Mouse (Mus musculus): ENCODE measurements at regions not wholly inside any gene's neighbourhood (a gene's known extent, or its start where the extent isn't known, plus 50 kb on each side); places are given as distances from the start of the nearest gene placed in this dataset.

GRCm38 (mm10) chr17:70942478-70942877 lies 60.0 kb upstream of the Myom1 start:
- DNase-seq: no peak

- DNase-seq: no peak
Observed at GRCm38 (mm10) chr17:70934258-70934657, 68.2 kb upstream of the Myom1 start.

- no peak for DNase-seq
Observed at GRCm38 (mm10) chr17:70933122-70934050, 69.0 kb upstream of the Myom1 start.

- no peak for DNase-seq
Observed at GRCm38 (mm10) chr17:70932565-70932964, 69.9 kb upstream of the Myom1 start.

- DNase-seq: no peak
Observed at GRCm38 (mm10) chr17:70930600-70930999, 71.8 kb upstream of the Myom1 start.

GRCm38 (mm10) chr17:70929582-70929981 lies 72.9 kb upstream of the Myom1 start:
- DNase-seq: no peak

- DNase-seq: peak in 1 of 2 experiments; percentile 7
Observed at GRCm38 (mm10) chr17:70924565-70925220, 71.3 kb upstream of the Tgif1 start.

GRCm38 (mm10) chr17:70921681-70922080 lies 68.3 kb upstream of the Tgif1 start:
- no peak for DNase-seq

- DNase-seq: no peak
Observed at GRCm38 (mm10) chr17:70920181-70920580, 66.8 kb upstream of the Tgif1 start.

GRCm38 (mm10) chr17:70917183-70917935 lies 64.0 kb upstream of the Tgif1 start:
- no peak for DNase-seq

- DNase-seq: no peak
Observed at GRCm38 (mm10) chr17:70916089-70916750, 62.9 kb upstream of the Tgif1 start.

GRCm38 (mm10) chr17:70915445-70915844 lies 62.1 kb upstream of the Tgif1 start:
- no peak for DNase-seq

- DNase-seq: peak; percentile 24 to 26
Observed at GRCm38 (mm10) chr17:70910238-70910637, 56.9 kb upstream of the Tgif1 start.

GRCm38 (mm10) chr17:70909573-70909972 lies 56.2 kb upstream of the Tgif1 start:
- no peak for DNase-seq

- DNase-seq: no peak
Observed at GRCm38 (mm10) chr17:70908328-70908727, 55.0 kb upstream of the Tgif1 start.

All from kidney, postnatal 4 days (tissue).